Mouse (Mus musculus) ovary, postnatal 36 days (tissue): Measurements from ENCODE around the gene Klk8.

Source experiments
- DNase-seq: peaks from one replicate; pipeline ENCODE4 v3.0.0; 2022; ENCODE audit warnings: low spot score, mixed read lengths

Gene Klk8

DNA sequence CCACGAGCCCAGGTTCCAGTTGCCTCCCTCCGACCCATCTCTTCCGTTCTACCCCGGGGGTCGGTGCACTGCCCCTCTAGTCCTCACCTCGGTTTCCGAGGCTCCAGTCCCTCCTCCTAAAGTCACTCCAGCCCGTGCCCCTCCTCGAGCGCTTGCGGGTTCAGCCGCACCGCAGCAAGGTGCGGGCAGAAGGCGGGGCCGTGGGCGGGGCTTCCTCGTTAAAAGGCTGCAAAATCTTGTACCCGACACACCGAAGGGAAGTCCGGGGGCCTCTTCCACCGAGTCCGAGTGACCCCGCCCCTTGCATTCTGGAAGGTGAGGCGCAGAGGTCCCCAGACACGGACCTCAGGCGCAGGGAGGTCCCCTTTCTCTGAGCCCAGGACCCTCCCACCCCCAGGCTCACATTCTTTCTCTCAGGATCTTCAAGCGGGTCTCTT, at the start of gene Klk8:
Klk8 (plus strand) TSS at position 245 of the 437 bp plus-strand sequence.
- no peak for DNase-seq

- no peak for DNase-seq
Observed at GRCm38 (mm10) chr7:43747788-43748187, 49.6 kb upstream of the Klk8 start.

DNA sequence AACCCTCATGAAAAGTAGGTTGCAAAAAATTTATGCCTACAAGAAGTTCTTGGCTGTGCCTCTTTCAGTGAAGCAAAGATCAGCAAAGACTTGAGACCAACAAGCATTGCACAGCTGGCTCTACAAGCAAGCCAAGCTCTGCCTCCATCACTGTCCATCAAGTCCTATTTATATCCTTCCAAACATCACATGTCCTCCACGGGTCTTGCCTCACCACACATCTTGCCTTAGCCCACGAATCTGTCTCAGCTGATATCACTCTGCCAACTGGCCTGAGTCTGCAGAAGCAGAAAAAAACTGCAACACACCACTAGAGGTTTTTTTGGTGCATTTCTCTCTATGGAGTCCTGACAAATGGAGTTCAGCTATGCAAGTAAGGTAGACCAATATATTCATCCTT, 44.6 kb upstream of the Klk8 start:
- DNase-seq, result no peak

DNA sequence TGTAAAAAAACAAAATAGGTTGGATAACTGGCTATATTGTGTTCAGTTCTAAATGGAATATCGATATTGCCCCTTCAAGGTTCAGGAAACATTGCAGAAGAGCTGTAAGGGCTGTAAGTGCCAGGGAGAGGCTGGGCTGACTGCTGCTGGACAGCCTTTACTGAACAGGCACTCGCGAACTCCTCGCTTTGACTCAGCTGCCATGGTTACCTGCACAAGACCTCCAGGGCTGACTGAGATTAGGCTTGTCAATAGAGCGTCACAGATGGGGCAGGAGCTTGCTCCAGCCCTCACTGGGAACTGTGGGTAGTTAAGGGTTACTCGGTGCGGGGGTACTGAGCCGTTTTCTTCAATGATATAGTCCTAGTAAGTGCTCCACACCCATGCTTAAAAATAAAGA, 30.9 kb upstream of the Klk8 start:
- DNase-seq, result no peak

- DNase-seq, result no peak
Observed at GRCm38 (mm10) chr7:43768597-43768996, 28.8 kb upstream of the Klk8 start, which contains the start of gene Klk12. TSS of gene Klk12 (plus strand) at chr7:43768897.

DNA sequence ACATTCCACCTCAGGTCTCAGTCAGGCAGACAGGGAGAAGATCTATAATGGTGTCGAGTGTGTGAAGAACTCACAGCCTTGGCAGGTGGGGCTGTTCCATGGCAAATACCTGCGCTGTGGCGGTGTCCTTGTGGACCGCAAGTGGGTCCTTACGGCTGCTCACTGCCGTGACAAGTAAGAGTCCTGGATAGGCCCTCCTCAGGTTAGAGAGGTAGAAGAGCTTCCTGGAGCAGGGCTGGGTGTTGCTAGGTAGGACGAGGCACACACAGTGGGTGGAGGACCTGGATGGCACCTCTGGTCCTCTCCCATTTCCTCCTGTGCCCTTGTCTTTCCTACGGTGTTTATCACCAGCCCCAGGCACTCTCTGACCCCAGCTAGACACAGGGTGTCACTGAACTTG, 27.7 kb upstream of the Klk8 start:
- DNase-seq, result no peak

- DNase-seq, result no peak
Observed at GRCm38 (mm10) chr7:43770701-43771100, 26.7 kb upstream of the Klk8 start.

DNA sequence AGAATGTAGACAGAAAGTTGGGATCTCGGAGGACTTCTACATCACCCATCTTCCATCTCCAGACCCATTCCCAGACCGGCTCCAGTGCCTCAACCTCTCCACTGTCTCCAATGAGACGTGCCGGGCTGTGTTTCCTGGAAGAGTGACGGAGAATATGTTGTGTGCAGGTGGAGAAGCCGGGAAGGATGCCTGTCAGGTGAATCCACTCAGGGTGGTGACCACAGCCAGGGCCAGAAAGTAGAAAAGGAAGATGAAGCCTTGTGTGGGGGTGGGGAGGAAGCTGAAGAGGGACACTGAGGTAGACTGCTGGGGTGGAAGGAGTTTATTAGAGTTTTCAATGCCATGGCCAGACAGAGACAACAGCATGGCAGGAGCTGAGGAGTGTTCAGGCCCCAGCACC, 25.5 kb upstream of the Klk8 start:
- no peak for DNase-seq

DNA sequence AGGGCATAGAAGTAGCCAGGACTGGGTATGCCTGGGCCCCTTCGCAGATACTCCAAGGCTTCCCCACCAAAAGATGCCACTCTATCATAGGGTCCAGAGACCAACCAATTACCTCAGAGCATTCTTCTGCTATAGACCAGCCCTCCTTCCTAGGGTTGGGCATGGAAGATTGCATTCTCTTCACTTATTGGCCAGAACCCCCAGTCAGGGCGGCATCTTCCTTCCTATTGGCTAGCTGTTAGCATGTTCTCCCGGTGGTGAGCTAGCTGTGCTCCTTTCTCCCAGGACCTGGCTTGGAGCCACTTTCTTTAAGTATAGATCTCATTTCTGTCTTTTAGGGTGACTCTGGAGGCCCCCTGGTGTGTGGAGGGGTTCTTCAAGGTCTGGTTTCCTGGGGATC, 24.5 kb upstream of the Klk8 start:
- no peak for DNase-seq

GRCm38 (mm10) chr7:43774364-43774763, 23.0 kb upstream of the Klk8 start, which contains the start of gene Klk11:
TSS of gene Klk11 (plus strand) at chr7:43774604.
- no peak for DNase-seq

GRCm38 (mm10) chr7:43774802-43775201, 22.6 kb upstream of the Klk8 start:
- no peak for DNase-seq

DNA sequence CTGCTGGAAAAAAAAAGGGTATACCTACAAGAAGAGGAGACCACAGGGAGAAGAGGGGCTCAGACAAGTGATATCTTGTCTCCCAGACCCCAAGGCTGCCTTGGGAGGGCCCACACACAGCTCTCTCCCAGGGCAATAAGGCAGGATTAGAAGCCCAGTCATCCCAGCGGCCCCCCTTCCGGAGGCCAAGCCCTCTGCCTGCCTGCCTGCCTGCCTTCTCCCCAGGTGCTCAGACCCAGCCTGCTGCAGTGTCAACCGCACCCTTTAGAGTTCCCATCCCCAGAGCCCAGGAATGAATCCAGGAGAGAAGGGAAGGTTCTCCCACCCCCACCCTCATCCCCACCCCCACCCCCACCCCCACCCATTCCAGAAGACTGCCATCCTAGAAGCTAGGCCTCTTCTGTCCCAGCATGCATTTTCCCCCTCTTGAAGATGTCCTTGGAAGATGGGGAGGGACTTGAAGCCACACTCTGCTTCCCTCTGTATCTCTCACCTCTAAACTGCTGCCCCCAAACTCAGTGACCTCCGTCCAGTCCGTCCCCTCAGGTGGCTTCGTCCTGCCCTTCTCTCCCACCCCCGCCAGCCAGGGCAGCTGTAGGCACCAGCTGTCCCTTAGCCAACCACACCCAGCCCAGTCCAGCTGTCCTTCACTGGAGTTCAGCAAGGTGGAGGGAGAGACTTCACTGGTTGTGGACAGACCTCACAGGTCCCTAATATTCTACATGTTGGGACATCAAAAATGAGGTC, 21.9 kb upstream of the Klk8 start:
- no peak for DNase-seq

DNA sequence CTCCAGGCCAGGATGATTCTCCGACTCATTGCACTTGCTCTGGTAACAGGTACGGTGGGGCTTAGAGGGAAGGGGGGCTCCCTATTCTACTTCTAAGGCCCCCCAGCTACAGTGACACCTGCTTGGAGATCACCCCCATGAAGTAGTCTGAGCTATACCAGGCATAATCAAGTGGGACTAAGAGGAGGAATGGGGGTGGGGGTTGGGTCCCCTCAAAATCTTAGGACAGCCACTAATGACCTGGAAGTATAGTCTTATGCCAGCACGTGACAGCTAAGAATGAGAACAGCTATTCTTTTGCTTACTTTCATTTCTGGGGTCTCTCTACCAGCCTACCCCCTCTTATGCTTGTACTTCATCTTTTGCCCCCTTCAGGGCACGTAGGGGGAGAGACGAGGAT, 20.9 kb upstream of the Klk8 start:
- no peak for DNase-seq

DNA sequence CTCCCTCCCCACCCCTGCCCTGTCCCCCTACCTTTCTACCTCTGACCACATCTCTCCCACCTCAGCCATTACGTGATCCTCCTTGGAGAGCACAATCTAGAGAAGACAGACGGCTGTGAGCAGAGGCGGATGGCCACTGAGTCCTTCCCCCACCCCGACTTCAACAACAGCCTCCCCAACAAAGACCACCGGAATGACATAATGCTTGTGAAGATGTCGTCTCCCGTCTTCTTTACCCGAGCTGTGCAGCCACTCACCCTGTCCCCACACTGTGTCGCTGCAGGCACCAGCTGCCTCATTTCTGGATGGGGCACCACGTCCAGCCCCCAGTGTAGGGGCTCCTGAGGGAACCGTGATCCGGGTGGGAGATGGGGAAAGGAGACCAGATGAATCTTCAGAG, 20.0 kb upstream of the Klk8 start:
- DNase-seq, result no peak

DNA sequence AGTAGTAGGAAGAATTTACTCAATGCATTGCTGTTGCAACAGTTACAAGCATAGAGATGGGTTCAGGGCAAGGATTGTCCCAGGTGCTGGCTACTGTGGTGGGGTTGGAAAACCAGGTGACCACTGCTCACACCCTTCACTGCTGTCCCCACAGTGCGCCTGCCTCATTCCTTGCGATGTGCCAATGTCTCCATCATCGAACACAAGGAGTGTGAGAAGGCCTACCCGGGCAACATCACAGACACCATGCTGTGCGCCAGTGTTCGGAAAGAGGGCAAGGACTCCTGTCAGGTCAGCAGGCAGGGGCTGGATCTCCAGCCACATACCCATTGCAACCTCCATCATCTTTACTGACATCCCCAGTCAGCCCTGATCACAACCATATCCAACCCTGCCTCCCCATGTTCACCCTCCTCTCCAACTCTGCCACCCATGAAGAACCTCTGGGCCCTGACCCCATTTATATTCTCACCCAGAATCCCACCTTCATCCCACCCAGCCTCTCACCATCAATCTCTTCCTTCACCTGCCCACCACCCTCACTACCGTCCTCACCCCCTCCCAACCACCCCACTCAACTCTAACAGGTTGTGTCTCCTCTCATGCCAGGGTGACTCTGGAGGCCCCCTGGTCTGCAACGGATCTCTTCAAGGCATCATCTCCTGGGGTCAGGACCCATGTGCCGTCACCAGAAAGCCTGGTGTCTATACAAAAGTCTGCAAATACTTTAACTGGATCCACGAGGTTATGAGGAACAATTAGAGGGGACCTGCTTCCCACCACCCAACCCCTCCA, 19.0 kb upstream of the Klk8 start:
- no peak for DNase-seq

- no peak for DNase-seq
Observed at GRCm38 (mm10) chr7:43780241-43780640, 17.1 kb upstream of the Klk8 start.

DNA sequence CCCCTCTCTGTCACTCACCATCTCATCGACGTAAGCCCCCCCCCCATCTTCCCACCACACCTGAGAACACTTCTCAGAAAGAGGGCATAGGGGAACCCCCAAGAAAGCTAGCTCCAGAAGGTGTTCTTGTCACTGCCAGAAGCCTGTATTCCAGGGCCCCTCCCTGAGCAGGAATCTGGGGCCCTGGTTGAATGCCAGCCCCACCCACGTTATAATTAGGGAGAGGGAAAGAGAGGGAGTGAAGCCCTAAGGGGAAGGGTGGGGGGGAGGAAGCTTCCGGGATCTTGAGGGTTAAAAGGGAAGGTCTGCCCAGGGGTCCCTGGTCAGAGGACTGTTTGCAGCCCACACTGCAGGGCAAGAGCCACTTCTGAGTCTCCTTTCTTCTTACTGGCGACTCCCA, 16.6 kb upstream of the Klk8 start, which contains the start of gene Klk10:
Klk10 (plus strand) TSS at position 290 of the 400 bp plus-strand sequence.
- DNase-seq, result no peak

- no peak for DNase-seq
Observed at GRCm38 (mm10) chr7:43781541-43781940, 15.8 kb upstream of the Klk8 start.

DNA sequence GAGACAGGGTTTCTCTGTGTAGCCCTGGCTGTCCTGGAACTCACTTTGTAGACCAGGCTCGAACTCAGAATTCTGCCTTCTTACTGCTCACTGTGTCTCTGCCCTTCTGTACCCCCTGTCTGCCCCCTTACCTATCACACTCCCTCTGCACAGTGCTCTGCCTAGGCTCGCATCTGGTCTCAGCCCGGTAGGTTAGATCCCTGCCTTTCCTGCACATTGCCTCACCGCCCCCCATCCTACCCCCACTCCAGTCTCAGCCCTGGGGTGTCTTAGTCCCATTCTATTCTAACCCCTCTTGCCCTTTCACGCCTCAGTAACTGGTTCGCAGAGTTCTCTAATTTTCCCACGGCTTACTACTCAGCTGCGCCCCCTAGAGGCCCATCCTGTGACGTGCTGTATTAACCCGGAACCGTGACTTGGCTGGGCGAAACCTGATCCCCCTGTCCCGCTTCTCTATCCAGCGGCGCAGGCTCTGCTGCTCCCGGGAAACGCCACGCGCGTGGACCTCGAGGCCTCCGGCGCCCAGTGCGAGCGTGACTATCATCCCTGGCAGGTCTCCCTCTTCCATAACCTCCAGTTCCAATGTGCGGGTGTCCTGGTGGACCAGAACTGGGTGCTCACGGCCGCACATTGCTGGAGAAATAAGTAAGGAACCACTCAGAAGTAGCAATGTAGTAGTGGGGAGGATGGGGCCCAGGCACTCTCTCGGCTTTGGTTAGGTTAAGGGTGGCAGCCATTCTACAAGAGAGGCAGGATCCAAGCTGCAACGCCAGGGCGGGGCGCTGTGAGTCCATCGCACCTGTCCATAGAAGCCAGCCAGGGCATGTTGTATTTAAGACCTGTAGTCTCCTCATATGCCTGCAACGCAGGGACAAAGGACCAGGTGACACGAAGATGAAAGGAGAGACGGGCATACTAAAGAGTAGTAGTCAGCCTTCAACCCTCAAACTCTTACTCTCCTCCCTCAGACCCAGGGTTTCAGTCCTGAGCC, 14.8 kb upstream of the Klk8 start:
- DNase-seq, result peak; percentile 71

GRCm38 (mm10) chr7:43785286-43785685, 12.1 kb upstream of the Klk8 start:
- no peak for DNase-seq

GRCm38 (mm10) chr7:43788096-43788495, 9.3 kb upstream of the Klk8 start:
- DNase-seq, result no peak

- no peak for DNase-seq
Observed at GRCm38 (mm10) chr7:43789295-43789694, 8.1 kb upstream of the Klk8 start.
